Mouse (Mus musculus) limb, embryonic 11.5 days (tissue): ENCODE results near the gene Yaf2. TPM values are rescaled to one million over a fixed set of nuclear protein-coding genes. Genes with fewer than 3 reads are reported as not detected.
"Not testable (repeated sequence)": the region's sequence is repeated elsewhere in the genome, so short reads cannot be mapped to it uniquely, and the experiment has no call there.

Source experiments
- ATAC-seq: fragments of 200-750 bp; cut with Nextera tagmentation; 2 replicates; pipeline ENCODE4 v1.8.0; 2017; ENCODE audit warnings: low read depth; ENCODE audit not compliant: insufficient number of reproducible peaks, low FRiP score, low TSS enrichment
- DNase-seq: peaks from one replicate; pipeline ENCODE4 v3.0.0-alpha.2; 2015; ENCODE audit warnings: low spot score
- H3K27ac ChIP-seq: fragments of 300-500 bp; sonication (generic); replicated peaks from 2 replicates; pipeline ENCODE4 v1.5.1; 2014; ENCODE audit warnings: low read depth, mild to moderate bottlenecking, low read length
- H3K27me3 ChIP-seq: fragments of 300-500 bp; sonication (generic); 2 replicates; pipeline ENCODE4 v1.6.1; 2014; ENCODE audit warnings: mild to moderate bottlenecking, low read length, mixed read lengths; ENCODE audit not compliant: control insufficient read depth, insufficient read depth
- H3K36me3 ChIP-seq: fragments of 300-500 bp; sonication (generic); 2 replicates; pipeline ENCODE4 v1.6.1; 2014; ENCODE audit warnings: mild to moderate bottlenecking, low read length, moderate library complexity, mixed read lengths; ENCODE audit not compliant: control insufficient read depth, insufficient read depth
- H3K4me1 ChIP-seq: fragments of 300-500 bp; sonication (generic); 2 replicates; pipeline ENCODE4 v1.6.1; 2014; ENCODE audit warnings: low read length, mixed read lengths; ENCODE audit not compliant: control insufficient read depth, insufficient read depth
- H3K4me2 ChIP-seq: fragments of 300-500 bp; sonication (generic); 2 replicates; pipeline ENCODE4 v1.6.1; 2014; ENCODE audit warnings: low read depth, mild to moderate bottlenecking, moderate library complexity; ENCODE audit not compliant: severe bottlenecking
- H3K4me3 ChIP-seq: fragments of 300-500 bp; sonication (generic); 2 replicates; pipeline ENCODE4 v1.5.1; 2014; ENCODE audit warnings: low read depth, low read length
- H3K9ac ChIP-seq: fragments of 300-500 bp; sonication (generic); 2 replicates; pipeline ENCODE4 v1.6.1; 2014; ENCODE audit warnings: mild to moderate bottlenecking, low read length
- H3K9me3 ChIP-seq: fragments of 300-500 bp; sonication (generic); 2 replicates; pipeline ENCODE4 v1.6.1; 2016; ENCODE audit warnings: low read length; ENCODE audit not compliant: control insufficient read depth
- WGBS: fragments of 180-500 bp; shearing (Covaris S2); extraction: QIAGEN DNeasy Blood & Tissue Kit; methylation state at CpG from one replicate; pipeline ENCODE4 v1.1.7; 2014; 5-methylcytosine and 5-hydroxymethylcytosine counted together
- polyA plus RNA-seq: library from polyadenylated mRNA; unstranded; fragments of >200 nt; fragmentation: Nextera tagmentation; extraction: Ambion mirVana; gene quantifications from 2 replicates; pipeline ENCODE4 v1.2.1, GENCODE M21; 2014

Yaf2 gene
- polyA plus RNA-seq, 1 experiment from 2014 or later: 109 TPM

GRCm38 (mm10) chr15:93318781-93319180 lies 18.0 kb downstream of the Yaf2 start:
- Histone ChIP-seq H3K9ac (no peak overlapping the region), H3K4me3 (no peak overlapping the region), H3K27ac (no peak overlapping the region), H3K9me3 (no peaks in the 10 kb centered on the region), H3K4me1 (no peaks in the 10 kb centered on the region), H3K36me3 (no peaks in the 10 kb centered on the region), H3K27me3 (no peaks in the 10 kb centered on the region), H3K4me2 (no peak overlapping the region)
- DNase-seq (no peak), ATAC-seq (no peak)
- WGBS: 95% methylated on average over 1 of the region's 1 CpGs

- DNase-seq, H3K9ac ChIP-seq, ATAC-seq, H3K4me3 ChIP-seq, H3K27ac ChIP-seq, H3K9me3 ChIP-seq, H3K4me1 ChIP-seq, H3K27me3 ChIP-seq, H3K36me3 ChIP-seq, H3K4me2 ChIP-seq: not testable (repeated sequence)
- 93% methylated on average over 4 of the region's 4 CpGs for WGBS
These were observed 26.4 kb downstream of the Yaf2 start for GRCm38 (mm10) chr15:93310304-93310703.

GRCm38 (mm10) chr15:93298197-93298596 lies 38.5 kb downstream of the Yaf2 start:
- no peak for DNase-seq
- no peaks in the 10 kb centered on the region for H3K4me1 ChIP-seq
- H3K4me2 ChIP-seq: no peak overlapping the region
- no peak overlapping the region for H3K9ac ChIP-seq
- no peak for ATAC-seq
- 89% methylated on average over 2 of the region's 2 CpGs for WGBS
- no peaks in the 10 kb centered on the region for H3K9me3 ChIP-seq
- no peak overlapping the region for H3K27ac ChIP-seq
- no peak overlapping the region for H3K4me3 ChIP-seq
- H3K27me3 ChIP-seq: no peaks in the 10 kb centered on the region
- no peaks in the 10 kb centered on the region for H3K36me3 ChIP-seq

- Histone ChIP-seq H3K9ac (no peak overlapping the region), H3K36me3 (no peaks in the 10 kb centered on the region; the same call in 1 of the 2 replicates), H3K4me1 (no peaks in the 10 kb centered on the region), H3K27ac (no peak overlapping the region), H3K27me3 (no peaks in the 10 kb centered on the region), H3K9me3 (no peaks in the 10 kb centered on the region), H3K4me3 (no peak overlapping the region), H3K4me2 (no peak overlapping the region)
- DNase-seq (no peak), ATAC-seq (no peak)
- WGBS: 89% methylated on average over 11 of the region's 11 CpGs
These were observed 42.3 kb downstream of the Yaf2 start for GRCm38 (mm10) chr15:93294483-93294882.

GRCm38 (mm10) chr15:93288321-93288720 lies 48.4 kb downstream of the Yaf2 start:
- no peak overlapping the region for H3K27ac ChIP-seq
- 92% methylated on average over 4 of the region's 4 CpGs for WGBS
- H3K4me1 ChIP-seq: no peaks in the 10 kb centered on the region
- no peaks in the 10 kb centered on the region for H3K9me3 ChIP-seq
- H3K4me3 ChIP-seq: no peak overlapping the region
- H3K27me3 ChIP-seq: no peaks in the 10 kb centered on the region
- no peaks in the 10 kb centered on the region; the same call in 1 of the 2 replicates for H3K36me3 ChIP-seq
- no peak for ATAC-seq
- H3K9ac ChIP-seq: no peak overlapping the region
- no peak overlapping the region for H3K4me2 ChIP-seq
- DNase-seq: no peak

- Histone ChIP-seq H3K27ac (no peak overlapping the region), H3K4me3 (no peak overlapping the region), H3K9ac (no peak overlapping the region), H3K4me1 (no peaks in the 10 kb centered on the region), H3K9me3 (no peaks in the 10 kb centered on the region), H3K4me2 (no peak overlapping the region), H3K36me3 (no peaks in the 10 kb centered on the region; the same call in 1 of the 2 replicates), H3K27me3 (no peaks in the 10 kb centered on the region)
- ATAC-seq (no peak), DNase-seq (no peak)
- WGBS: 81% methylated on average over 2 of the region's 2 CpGs
These were observed 49.1 kb downstream of the Yaf2 start for GRCm38 (mm10) chr15:93287628-93288027.

- H3K4me1 ChIP-seq: no peaks in the 10 kb centered on the region
- H3K27ac ChIP-seq: no peak overlapping the region
- H3K4me2 ChIP-seq: no peak overlapping the region
- H3K27me3 ChIP-seq: no peaks in the 10 kb centered on the region
- no peaks in the 10 kb centered on the region for H3K9me3 ChIP-seq
- ATAC-seq (no peak), DNase-seq (no peak)
- WGBS: 88% methylated on average over 15 of the region's 15 CpGs
- no peak overlapping the region for H3K9ac ChIP-seq
- peaks cover 3% of the 10 kb centered on the region; the same call in 1 of the 2 replicates for H3K36me3 ChIP-seq
- no peak overlapping the region for H3K4me3 ChIP-seq
These were observed 51.5 kb downstream of the Yaf2 start for GRCm38 (mm10) chr15:93285244-93285643.

- H3K27ac ChIP-seq: no peak overlapping the region
- WGBS: 88% methylated on average over 6 of the region's 6 CpGs
- no peak overlapping the region for H3K4me2 ChIP-seq
- no peaks in the 10 kb centered on the region for H3K27me3 ChIP-seq
- H3K36me3 ChIP-seq: peaks cover 3% of the 10 kb centered on the region; the same call in 1 of the 2 replicates
- no peak overlapping the region for H3K4me3 ChIP-seq
- ATAC-seq (no peak), DNase-seq (no peak)
- H3K9ac ChIP-seq: no peak overlapping the region
- H3K9me3 ChIP-seq: no peaks in the 10 kb centered on the region
- no peaks in the 10 kb centered on the region for H3K4me1 ChIP-seq
These were observed 52.4 kb downstream of the Yaf2 start for GRCm38 (mm10) chr15:93284326-93284725.

GRCm38 (mm10) chr15:93283349-93283748 lies 53.4 kb downstream of the Yaf2 start:
- H3K27ac ChIP-seq: no peak overlapping the region
- 78% methylated on average over 11 of the region's 11 CpGs for WGBS
- ATAC-seq (no peak), DNase-seq (no peak)
- no peak overlapping the region for H3K4me3 ChIP-seq
- H3K9ac ChIP-seq: no peak overlapping the region
- no peaks in the 10 kb centered on the region for H3K9me3 ChIP-seq
- H3K27me3 ChIP-seq: no peaks in the 10 kb centered on the region
- no peaks in the 10 kb centered on the region for H3K4me1 ChIP-seq
- H3K4me2 ChIP-seq: no peak overlapping the region
- H3K36me3 ChIP-seq: 0 out of 2 replicates have a peak, but pooled peaks cover 3% of the 10 kb centered on the region
